Mouse (Mus musculus): ENCODE data around the gene Mtcl1.

- TF ChIP-seq CTCF (IDR thresholded peaks at IDR 0.05; ENCODE audit: low read depth): no peak
- TF ChIP-seq EP300 (IDR thresholded peaks at IDR 0.05; ENCODE audit: low read depth): no peak
Measured at GRCm38 (mm10) chr17:66369777-66370176, 79.8 kb downstream of the Mtcl1 start.

Measured in heart, postnatal 0 days (tissue).